Mouse (Mus musculus): ENCODE data around the gene Pogk. TPM values are rescaled to one million over a fixed set of nuclear protein-coding genes. Genes with fewer than 3 reads are reported as not detected.

Gene Pogk
- 1 to 10 TPM; 4.4 to 6.4 TPM for total RNA-seq (2021)
- long read RNA-seq, experiment 1, full-length matches to known transcripts = 1 of 2 reads
- long read RNA-seq, experiment 1, partial matches to known transcripts = 0 of 2 reads
- long read RNA-seq, experiment 1, other reads (novel, unspliced or antisense) = 1 of 2 reads
- long read RNA-seq, experiment 2, partial matches to known transcripts = 0 of 1 reads
- long read RNA-seq, experiment 2, other reads (novel, unspliced or antisense) = 1 of 1 reads

DNA sequence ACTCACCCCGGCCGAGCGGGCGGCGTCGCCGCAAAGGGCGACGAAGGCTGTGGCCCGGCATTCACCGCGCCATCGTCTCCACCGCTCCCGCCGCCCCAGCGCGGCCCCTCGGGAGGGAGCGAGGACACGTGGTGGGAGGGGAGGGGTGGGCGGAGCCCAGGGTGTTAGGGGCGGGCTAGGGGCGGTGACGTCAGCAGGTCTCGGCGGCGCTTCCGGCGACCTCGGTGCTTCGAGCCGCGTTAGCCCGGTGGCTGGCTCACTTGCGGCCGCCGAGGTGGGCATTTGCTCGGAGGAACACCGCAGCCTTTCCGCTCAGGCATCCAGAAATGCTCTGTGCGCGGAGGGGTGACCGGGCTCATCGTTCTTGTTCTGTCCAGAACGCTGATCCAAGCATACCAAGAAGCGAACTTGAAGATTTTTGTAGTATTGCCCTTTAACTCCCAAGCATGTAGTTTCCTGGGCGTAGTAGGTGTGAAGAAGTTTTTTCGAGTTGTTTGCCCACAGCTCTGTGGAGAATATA lies at the start of gene Pogk:
Gene Pogk, minus strand, starts transcription at position 163 of the 520 bp plus-strand sequence.
- intact Hi-C loops (cut with DNase I; ENCODE audit: low total_unique reads) = no loop called here
- peak; percentile 83 for DNase-seq

GRCm38 (mm10) chr1:166441992-166442391 lies 32.3 kb upstream of the Pogk start:
- intact Hi-C loops (cut with DNase I; ENCODE audit: low total_unique reads) = no loop called here
- DNase-seq = no peak

GRCm38 (mm10) chr1:166439426-166439825 lies 29.8 kb upstream of the Pogk start:
- DNase-seq = no peak
- intact Hi-C loops (cut with DNase I; ENCODE audit: low total_unique reads) = no loop called here

GRCm38 (mm10) chr1:166429809-166430431 lies 20.3 kb upstream of the Pogk start:
- intact Hi-C loops (cut with DNase I; ENCODE audit: low total_unique reads) = no loop called here
- DNase-seq = peak; percentile 8

DNA sequence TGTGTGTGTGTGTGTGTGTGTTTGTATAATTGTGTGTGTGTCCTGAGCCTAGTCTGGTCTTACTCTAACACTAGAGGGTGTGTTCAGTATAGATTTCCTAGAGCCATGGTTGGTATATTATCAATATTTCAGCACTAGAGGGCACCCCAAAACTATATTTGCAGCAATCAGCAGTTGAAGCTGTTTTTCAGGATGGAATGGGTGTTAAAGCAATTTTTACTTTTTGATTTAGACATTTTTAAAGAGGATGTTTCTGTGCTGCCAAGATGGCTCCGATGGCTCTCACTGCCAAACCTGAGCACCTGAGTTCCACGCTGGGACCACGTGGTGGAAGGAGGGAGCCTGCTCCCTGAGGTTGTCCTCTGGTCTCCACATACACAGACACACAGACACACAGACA lies 19.4 kb upstream of the Pogk start:
- no peak for DNase-seq
- intact Hi-C loops (cut with DNase I; ENCODE audit: low total_unique reads) = no loop called here

DNA sequence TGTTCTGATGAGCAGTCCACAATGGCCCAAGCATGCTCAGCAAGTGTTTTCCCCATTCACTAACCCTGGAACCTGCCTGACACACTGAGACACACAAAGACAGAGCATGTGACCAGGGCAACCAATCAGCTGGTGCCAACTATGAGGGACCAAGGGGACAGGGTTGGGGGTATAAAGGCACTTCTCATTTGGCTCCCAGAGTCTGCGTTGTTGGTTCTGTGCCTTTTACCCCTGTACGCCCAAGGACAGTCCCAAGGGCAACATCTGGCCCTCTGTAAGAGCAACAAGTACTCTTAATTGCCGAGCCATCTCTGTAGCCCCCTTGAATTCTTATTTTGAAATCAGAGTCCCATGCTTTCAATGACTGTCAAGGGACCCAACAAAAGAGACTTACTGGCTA lies 2.6 kb upstream of the Pogk start:
- DNase-seq = no peak
- intact Hi-C loops (cut with DNase I; ENCODE audit: low total_unique reads) = no loop called here

DNA sequence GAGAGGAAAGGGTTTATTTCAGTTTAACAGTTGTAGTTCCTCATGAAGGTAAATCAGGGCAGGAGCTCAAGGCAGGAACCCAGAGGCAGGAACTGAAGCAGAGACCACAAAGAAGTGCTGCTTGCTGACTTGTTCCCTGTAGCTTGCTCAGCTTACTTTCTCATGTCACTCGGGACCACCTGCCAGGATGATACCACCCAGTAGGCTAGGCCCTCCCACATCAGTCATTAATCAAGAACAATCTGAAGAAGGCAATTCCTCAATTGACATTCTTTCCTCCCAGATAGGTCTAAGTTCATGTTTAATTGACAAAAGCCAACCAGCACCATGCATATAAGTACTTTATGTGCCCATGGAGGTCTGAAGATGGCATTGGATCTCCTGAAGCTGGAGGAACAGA lies 1.9 kb upstream of the Pogk start:
- intact Hi-C loops (cut with DNase I; ENCODE audit: low total_unique reads) = no loop called here
- no peak for DNase-seq

DNA sequence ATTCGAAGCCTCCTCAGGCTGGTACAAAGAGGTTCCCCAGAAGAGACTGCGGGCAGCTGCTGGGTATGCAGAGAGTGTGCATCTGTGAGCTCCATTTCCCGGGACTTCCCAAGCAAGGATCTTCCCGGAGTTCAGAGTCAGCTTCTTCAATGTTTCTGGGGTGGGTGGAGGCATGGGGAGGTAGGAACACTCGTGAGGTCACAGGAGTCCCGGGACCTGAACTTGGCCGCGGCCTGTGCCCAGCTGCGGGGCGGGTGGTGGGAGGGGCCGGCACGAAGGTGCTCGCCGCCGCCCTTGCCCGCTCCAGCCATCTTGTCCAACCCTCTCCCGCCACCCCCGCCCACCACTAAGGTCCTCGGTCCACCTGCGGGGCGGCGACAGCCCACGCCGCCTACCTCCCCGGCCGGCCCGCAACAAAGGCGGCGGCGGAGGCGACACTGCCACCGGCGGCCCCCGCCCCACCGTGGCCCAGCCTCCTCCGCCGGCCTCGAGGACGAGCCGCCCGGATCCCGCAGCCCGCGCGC lies 424 bp downstream of the Pogk start:
- intact Hi-C loops (cut with DNase I; ENCODE audit: low total_unique reads) = no loop called here
- DNase-seq = peak; percentile 31

- intact Hi-C loops (cut with DNase I; ENCODE audit: low total_unique reads) = no loop called here
- no peak for DNase-seq
Observed at GRCm38 (mm10) chr1:166403846-166404245, 5.8 kb downstream of the Pogk start.

- intact Hi-C loops (cut with DNase I; ENCODE audit: low total_unique reads) = no loop called here
- DNase-seq = no peak
Observed at GRCm38 (mm10) chr1:166402003-166402402, 7.7 kb downstream of the Pogk start.

DNA sequence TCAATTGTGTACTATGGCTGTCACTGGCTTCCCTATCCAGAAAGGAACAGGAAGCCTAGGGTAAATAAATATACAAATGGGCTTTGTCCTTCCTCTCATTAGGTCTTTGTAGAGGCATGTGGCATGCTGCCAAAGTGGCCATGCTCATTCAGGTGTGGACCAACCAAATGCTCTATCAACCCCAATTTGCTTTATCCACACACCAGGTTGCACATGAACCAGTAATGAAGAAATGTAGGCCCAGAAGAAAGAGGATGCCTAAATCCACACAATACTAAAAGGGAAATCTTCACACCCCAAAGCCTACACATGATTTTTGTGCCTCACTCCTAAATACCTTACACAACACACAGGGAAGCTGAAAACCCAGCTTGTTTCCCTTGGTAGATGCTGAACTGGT lies 8.2 kb downstream of the Pogk start:
- intact Hi-C loops (cut with DNase I; ENCODE audit: low total_unique reads) = no loop called here
- no peak for DNase-seq

GRCm38 (mm10) chr1:166396381-166396780 lies 13.3 kb downstream of the Pogk start:
- intact Hi-C loops (cut with DNase I; ENCODE audit: low total_unique reads) = no loop called here
- DNase-seq = no peak

DNA sequence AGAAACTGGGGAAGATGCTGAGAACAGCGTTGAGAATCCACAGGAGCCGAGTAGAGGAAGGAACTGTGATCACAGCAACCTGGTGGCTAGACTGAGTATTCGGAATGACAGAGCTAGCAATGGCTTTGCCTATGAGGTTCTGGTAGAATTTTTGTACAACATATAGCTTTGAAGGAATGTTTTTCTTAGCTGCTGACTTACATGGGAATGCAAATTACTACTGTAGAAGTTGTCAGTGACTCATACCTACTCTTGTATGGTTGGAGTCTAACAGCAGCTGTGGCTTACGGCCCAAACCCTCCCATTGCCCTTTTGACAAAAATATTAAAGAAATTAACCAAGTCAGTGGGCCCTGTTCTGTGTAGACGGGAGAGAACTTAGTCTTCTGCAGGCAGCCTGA lies 14.0 kb downstream of the Pogk start:
- intact Hi-C loops (cut with DNase I; ENCODE audit: low total_unique reads) = no loop called here
- no peak for DNase-seq

- intact Hi-C loops (cut with DNase I; ENCODE audit: low total_unique reads) = no loop called here
- DNase-seq = no peak
Observed at GRCm38 (mm10) chr1:166394770-166395169, 14.9 kb downstream of the Pogk start.

- no peak for DNase-seq
- intact Hi-C loops (cut with DNase I; ENCODE audit: low total_unique reads) = no loop called here
Observed at GRCm38 (mm10) chr1:166391671-166392070, 18.0 kb downstream of the Pogk start.

DNA sequence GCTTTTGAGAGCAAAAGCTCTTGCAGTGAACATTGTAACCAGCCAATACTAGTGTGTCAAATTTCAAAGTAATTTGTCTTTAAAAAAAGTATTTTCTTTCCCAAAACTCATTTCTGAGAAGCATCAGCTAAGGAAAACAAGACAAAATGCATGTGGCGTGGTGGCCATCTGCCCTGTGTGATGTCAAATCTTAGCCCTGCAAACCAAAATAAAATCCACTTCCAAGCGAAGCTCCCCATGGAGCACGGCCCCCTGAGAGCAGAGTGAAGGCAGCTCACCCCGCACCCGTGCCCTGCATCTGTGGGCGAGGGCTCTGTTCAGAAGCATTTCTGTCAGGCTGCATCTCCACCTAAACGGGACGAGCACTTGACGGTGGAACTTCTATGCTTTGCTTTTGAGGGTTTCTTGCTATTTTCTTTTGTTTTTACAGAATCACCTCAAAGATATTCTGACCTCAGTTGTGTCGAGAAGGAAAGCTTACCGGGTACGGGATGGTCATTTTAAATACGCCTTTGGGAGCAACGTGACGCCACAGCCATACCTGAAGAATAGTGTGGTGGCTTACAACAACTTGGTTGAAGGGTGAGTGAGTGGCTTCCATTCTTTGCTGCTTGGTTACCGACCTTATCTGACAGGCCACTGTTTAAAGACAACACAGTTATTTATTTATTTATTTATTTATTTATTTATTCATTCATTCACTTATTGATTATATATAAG lies 20.1 kb downstream of the Pogk start:
- intact Hi-C loops (cut with DNase I; ENCODE audit: low total_unique reads) = no loop called here
- no peak for DNase-seq

GRCm38 (mm10) chr1:166388511-166388910 lies 21.2 kb downstream of the Pogk start:
- intact Hi-C loops (cut with DNase I; ENCODE audit: low total_unique reads) = no loop called here
- DNase-seq = no peak

GRCm38 (mm10) chr1:166385431-166385830 lies 24.2 kb downstream of the Pogk start:
- no peak for DNase-seq
- intact Hi-C loops (cut with DNase I; ENCODE audit: low total_unique reads) = no loop called here

DNA sequence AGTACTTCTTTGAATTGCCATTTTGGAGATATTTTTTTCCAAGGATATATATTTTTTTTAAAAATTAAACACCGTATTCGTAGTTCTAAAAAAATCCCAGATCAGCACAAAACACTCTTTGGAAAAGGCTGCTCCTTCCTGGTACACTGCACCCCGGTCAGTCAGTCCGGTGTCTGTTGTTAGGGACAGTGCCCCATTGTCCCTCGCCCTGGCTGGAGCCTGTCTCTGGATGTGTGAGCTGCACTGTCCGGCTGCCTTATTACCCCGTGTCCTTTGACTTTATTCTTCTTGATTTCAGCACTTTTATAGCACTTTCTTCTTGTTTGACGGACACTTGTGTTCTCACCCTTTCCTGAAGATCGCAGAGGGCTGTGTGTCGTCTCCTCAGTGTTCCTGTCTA lies 25.0 kb downstream of the Pogk start:
- no peak for DNase-seq
- intact Hi-C loops (cut with DNase I; ENCODE audit: low total_unique reads) = no loop called here

DNA sequence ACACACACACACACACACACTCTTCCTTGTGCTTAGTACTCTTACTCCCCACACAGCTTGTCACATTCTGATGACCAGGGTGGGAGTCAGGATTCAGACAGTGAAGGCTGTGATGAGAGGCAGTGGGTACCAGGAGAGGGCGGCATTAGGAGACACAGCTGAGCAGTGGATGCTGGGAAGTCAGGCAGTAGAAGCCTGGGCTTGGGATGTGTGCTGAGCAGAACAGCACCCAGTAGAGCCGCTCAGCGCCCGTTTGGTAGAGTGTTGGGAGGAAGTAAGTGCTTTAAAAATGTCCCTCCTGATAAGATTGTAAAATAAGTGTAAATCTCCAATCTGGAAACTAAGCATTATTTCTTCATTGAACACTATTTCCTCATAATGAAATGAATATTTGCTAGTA lies 27.0 kb downstream of the Pogk start:
- DNase-seq = no peak

GRCm38 (mm10) chr1:166381821-166382220 lies 27.8 kb downstream of the Pogk start:
- DNase-seq = no peak
- intact Hi-C loops (cut with DNase I; ENCODE audit: low total_unique reads) = no loop called here

More for the DNA sequence above, 27.0 kb downstream of the Pogk start:
- intact Hi-C loops (cut with DNase I; ENCODE audit: low total_unique reads) = no loop called here
